Mouse (Mus musculus) liver, adult 2 months (tissue): ENCODE data around the gene Slc25a26. TPM values are rescaled to one million over a fixed set of nuclear protein-coding genes. Genes with fewer than 3 reads are reported as not detected.

Experiments
- DNase-seq: peaks from one replicate; pipeline ENCODE4 v3.0.0-alpha.2; 2011; ENCODE audit warnings: low read depth, low spot score; ENCODE audit errors: extremely low read depth
- H3K27ac ChIP-seq: fragments of 200-500 bp; replicated peaks from 2 replicates; pipeline ENCODE4 v1.5.1; 2012; ENCODE audit warnings: low read depth, mild to moderate bottlenecking, control low read depth, inconsistent platforms, low read length; ENCODE audit not compliant: insufficient read depth
- H3K27me3 ChIP-seq: fragments of 200-500 bp; 2 replicates; pipeline ENCODE4 v1.6.1; 2012; ENCODE audit warnings: mild to moderate bottlenecking, moderate library complexity, low read length, inconsistent platforms; ENCODE audit not compliant: control insufficient read depth, insufficient read depth
- H3K36me3 ChIP-seq: fragments of 200-500 bp; 2 replicates; pipeline ENCODE4 v1.6.1; 2012; ENCODE audit warnings: low read length, inconsistent platforms; ENCODE audit not compliant: control insufficient read depth, insufficient read depth
- H3K4me1 ChIP-seq: fragments of 200-500 bp; 2 replicates; pipeline ENCODE4 v1.6.1; 2011; ENCODE audit warnings: low read length; ENCODE audit not compliant: control insufficient read depth, insufficient read depth
- H3K4me3 ChIP-seq: fragments of 200-500 bp; 2 replicates; pipeline ENCODE4 v1.5.1; 2011; ENCODE audit warnings: low read depth, mild to moderate bottlenecking, control low read depth, low read length, moderate library complexity; ENCODE audit not compliant: insufficient read depth
- H3K79me2 ChIP-seq: fragments of 200-500 bp; 2 replicates; pipeline ENCODE4 v1.6.1; 2012; ENCODE audit warnings: inconsistent platforms, mild to moderate bottlenecking, low read length, moderate library complexity; ENCODE audit not compliant: control insufficient read depth, insufficient read depth
- H3K9ac ChIP-seq: fragments of 200-500 bp; 2 replicates; pipeline ENCODE4 v1.6.1; 2012; ENCODE audit warnings: low read depth, mild to moderate bottlenecking, control low read depth, inconsistent platforms, low read length
- CTCF ChIP-seq: fragments of 200-500 bp; IDR thresholded peaks from 2 replicates; pipeline ENCODE4 v1.5.1; 2011; ENCODE audit warnings: low read depth, low read length, control low read depth
- POLR2A ChIP-seq: fragments of 200-500 bp; IDR thresholded peaks from 2 replicates; pipeline ENCODE4 v1.6.1; 2011; ENCODE audit warnings: low read length, control low read depth; ENCODE audit not compliant: insufficient read depth; ENCODE audit errors: extremely low read depth
- WGBS: fragments of 180-500 bp; shearing (Covaris S2); methylation state at CpG from one replicate; pipeline ENCODE4 v1.1.7; 2018; 5-methylcytosine and 5-hydroxymethylcytosine counted together
- polyA plus RNA-seq: library from polyadenylated mRNA; depleted of rRNA; stranded (reverse); fragments of >200 nt; gene quantifications from 2 replicates; pipeline ENCODE4 v1.2.3, GENCODE M21; 2012
- total RNA-seq: library from RNA; depleted of rRNA; stranded (reverse); fragments of >200 nt; gene quantifications from 2 replicates; pipeline ENCODE4 v1.2.3, GENCODE M21; 2014

The Slc25a26 gene
- total and polyA plus RNA-seq, 2 experiments, result 5.7 to 9.7 TPM

DNA sequence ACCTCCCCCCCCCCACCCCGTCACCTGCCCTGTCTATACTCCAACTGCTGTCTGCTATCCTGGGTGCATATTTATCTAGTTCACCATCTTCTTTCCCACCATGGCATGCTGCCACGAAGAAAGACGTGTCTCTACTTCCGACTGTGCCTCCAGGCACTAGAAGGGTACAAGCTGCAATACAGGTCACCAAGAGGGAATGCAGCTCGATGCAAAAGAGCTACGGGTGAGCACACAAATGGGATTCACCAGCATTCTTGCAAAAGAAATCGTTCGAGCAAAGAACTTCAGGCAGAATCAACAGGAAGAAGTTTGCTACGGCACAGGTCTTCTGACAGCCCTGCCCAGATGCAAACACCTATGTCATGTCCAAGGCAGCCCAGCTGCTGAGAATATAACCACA, 134.6 kb downstream of the Slc25a26 start:
- 84% methylated on average over 9 of the region's 9 CpGs for WGBS
- H3K36me3 ChIP-seq, result no peaks in the 10 kb centered on the region
- no peak overlapping the region for H3K27ac ChIP-seq
- H3K4me1 ChIP-seq, result peaks cover 16% of the 10 kb centered on the region
- TF ChIP-seq CTCF (no peak), POLR2A (no peak)
- no peak overlapping the region for H3K4me3 ChIP-seq
- H3K79me2 ChIP-seq, result peaks cover 16% of the 10 kb centered on the region; the same call in 1 of the 2 replicates
- no peaks in the 10 kb centered on the region for H3K27me3 ChIP-seq
- no peak overlapping the region for H3K9ac ChIP-seq
- DNase-seq, result no peak

DNA sequence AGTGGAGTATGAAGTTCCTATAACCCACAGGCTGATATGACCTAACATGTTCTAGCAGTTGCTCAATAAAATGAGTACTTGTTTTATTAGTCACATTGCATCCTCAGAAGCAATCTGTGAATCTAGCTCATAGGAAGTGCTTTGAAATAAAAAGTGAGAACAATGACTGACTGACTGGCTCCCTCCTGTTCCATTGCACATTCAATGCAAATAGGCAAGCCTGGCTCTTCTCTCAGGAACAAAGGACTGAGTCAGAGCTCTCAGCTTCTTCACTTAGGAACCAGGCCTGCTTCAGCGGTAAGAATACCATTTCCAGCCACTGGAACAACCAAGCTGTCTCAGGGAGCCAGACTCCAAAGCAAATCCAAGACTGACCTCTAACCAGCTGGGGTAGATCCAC, 135.2 kb downstream of the Slc25a26 start:
- no peak overlapping the region for H3K4me3 ChIP-seq
- TF ChIP-seq POLR2A (no peak), CTCF (no peak)
- 76% methylated on average over 1 of the region's 1 CpGs for WGBS
- H3K4me1 ChIP-seq, result peaks cover 21% of the 10 kb centered on the region
- no peak overlapping the region for H3K27ac ChIP-seq
- H3K79me2 ChIP-seq, result peaks cover 16% of the 10 kb centered on the region; the same call in 1 of the 2 replicates
- no peaks in the 10 kb centered on the region for H3K36me3 ChIP-seq
- no peak for DNase-seq
- H3K27me3 ChIP-seq, result no peaks in the 10 kb centered on the region
- no peak overlapping the region for H3K9ac ChIP-seq

DNA sequence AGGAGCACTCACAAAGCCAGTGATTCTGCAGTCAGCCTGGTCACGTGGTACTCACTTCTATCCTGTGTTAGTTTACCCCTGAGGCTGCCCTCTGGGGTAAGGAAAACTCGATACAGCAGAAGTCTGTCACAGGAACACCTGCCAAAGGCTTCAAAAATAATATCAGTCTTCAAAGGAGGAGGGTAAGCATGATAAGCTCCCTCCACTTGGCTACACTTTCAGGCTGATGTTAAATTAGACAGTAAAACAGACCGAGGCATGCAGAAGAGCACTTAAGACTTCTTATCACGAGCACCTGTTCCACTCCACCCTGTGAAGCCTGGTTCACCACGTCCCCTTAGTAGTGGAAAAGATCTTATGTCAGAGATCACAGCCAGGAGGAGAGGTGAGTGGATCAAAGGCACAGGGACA, 136.9 kb downstream of the Slc25a26 start:
- no peak for TF ChIP-seq CTCF
- TF ChIP-seq POLR2A, result no peak

DNA sequence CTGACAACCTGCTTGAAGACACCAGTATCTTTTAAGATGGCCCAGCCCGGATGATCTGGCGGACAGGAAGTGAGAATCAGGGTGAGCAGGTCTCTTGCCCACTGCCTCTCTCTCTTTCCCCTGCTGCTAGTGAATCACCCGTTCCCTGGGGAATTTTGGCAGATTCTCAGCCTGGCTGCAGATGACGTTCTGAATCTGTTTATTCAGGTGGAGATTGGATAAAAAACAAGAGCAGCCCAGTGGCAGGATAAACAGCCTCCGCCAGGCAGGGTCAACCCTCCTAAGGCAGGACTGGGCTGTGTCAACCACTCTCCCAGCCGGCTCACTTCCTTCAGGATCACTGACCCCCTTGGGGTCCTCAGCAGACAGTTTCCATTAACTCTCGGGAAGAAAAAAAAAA, 140.2 kb downstream of the Slc25a26 start:
- Histone ChIP-seq H3K27me3 (no peaks in the 10 kb centered on the region), H3K79me2 (peaks cover 19% of the 10 kb centered on the region), H3K27ac (peak overlapping the region; percentile 66), H3K4me3 (no peak overlapping the region), H3K36me3 (no peaks in the 10 kb centered on the region), H3K4me1 (peaks cover 17% of the 10 kb centered on the region), H3K9ac (peak overlapping the region; percentile 37; the same call in 1 of the 2 replicates)
- DNase-seq, result peak; percentile 88
- TF ChIP-seq CTCF (0 out of 2 replicates have a peak, but pooled peaks have one; percentile 2), POLR2A (no peak)
- WGBS, result 14% methylated on average over 7 of the region's 7 CpGs

More for the DNA sequence above, 136.9 kb downstream of the Slc25a26 start:
- Histone ChIP-seq H3K27me3 (no peaks in the 10 kb centered on the region), H3K79me2 (peaks cover 16% of the 10 kb centered on the region; the same call in 1 of the 2 replicates), H3K36me3 (no peaks in the 10 kb centered on the region), H3K9ac (no peak overlapping the region), H3K4me3 (no peak overlapping the region), H3K27ac (no peak overlapping the region), H3K4me1 (peaks cover 16% of the 10 kb centered on the region)
- DNase-seq, result peak; percentile 43
- WGBS, result 65% methylated on average over 5 of the region's 5 CpGs

DNA sequence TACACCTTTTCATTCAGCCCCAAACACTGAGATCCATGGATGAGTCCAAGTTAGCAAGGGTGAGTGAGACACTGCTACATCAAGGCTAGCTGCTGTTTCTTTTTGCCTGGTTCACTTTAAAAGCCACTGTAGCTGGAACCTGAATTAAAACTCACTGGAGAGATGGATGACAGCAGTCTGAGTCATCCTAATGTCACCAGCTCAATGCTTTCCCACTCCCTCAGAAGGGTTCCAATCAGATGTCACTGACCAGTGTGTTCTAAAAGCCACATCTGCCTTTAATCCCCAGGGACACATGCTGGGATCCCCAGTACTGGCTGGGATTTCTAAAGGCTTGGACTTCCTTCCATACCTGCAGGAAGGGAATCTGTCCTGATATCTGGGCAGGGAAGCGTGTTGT, 141.9 kb downstream of the Slc25a26 start:
- H3K9ac ChIP-seq, result no peak overlapping the region
- no peak overlapping the region for H3K4me3 ChIP-seq
- 92% methylated on average over 1 of the region's 1 CpGs for WGBS
- H3K27me3 ChIP-seq, result no peaks in the 10 kb centered on the region
- TF ChIP-seq POLR2A (no peak), CTCF (no peak)
- H3K27ac ChIP-seq, result no peak overlapping the region
- no peaks in the 10 kb centered on the region for H3K36me3 ChIP-seq
- no peak for DNase-seq
- H3K79me2 ChIP-seq, result peaks cover 28% of the 10 kb centered on the region
- peaks cover 25% of the 10 kb centered on the region for H3K4me1 ChIP-seq

DNA sequence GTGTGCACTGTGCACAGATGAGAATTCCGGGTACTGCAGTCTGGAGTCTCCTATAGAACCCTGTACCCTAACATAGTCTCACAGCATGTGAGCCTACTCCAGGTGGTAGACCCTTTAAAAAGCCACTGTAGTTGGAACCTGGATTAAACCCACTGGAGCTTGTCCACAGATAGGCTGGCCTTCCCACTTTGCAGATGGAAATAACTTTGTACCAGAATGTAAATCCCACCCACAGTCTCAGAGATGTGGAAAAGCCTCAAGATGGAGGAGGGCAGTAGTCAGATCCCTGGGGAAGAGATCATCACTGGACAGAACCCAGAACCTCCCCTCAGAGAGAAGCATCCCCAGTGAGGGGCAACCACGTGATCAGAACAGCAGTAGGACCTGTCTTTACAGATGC, 143.9 kb downstream of the Slc25a26 start:
- H3K9ac ChIP-seq, result no peak overlapping the region
- peaks cover 33% of the 10 kb centered on the region for H3K4me1 ChIP-seq
- H3K4me3 ChIP-seq, result no peak overlapping the region
- no peak for DNase-seq
- peaks cover 28% of the 10 kb centered on the region for H3K79me2 ChIP-seq
- no peak overlapping the region for H3K27ac ChIP-seq
- H3K36me3 ChIP-seq, result no peaks in the 10 kb centered on the region
- WGBS, result 87% methylated on average over 2 of the region's 2 CpGs
- no peak for TF ChIP-seq POLR2A
- no peak for TF ChIP-seq CTCF
- H3K27me3 ChIP-seq, result no peaks in the 10 kb centered on the region

DNA sequence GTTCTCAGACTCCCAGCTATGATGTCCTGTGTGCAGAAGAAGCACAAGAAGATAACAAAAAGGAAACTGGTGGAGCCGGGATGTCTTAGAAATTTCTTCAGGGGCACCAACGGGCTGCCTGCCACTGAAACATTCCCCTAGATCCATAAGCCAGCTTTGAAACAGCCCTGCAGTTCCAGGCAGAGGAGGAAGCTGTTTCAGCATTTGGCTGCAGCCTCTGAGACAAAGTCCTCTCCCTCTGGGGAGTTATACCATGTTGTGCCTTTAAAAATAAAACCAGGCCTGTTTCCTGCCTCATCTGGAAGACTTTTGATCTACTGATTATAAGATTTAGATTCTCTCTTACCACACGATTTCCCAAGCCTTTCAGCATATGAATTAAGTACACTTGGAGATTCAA, 144.5 kb downstream of the Slc25a26 start:
- H3K27me3 ChIP-seq, result no peaks in the 10 kb centered on the region

More for the DNA sequence above, 144.5 kb downstream of the Slc25a26 start:
- Histone ChIP-seq H3K27ac (no peak overlapping the region), H3K4me1 (peaks cover 34% of the 10 kb centered on the region), H3K36me3 (no peaks in the 10 kb centered on the region), H3K9ac (no peak overlapping the region), H3K4me3 (no peak overlapping the region), H3K79me2 (peaks cover 25% of the 10 kb centered on the region)
- peak; percentile 62 for DNase-seq
- no peak for TF ChIP-seq CTCF
- TF ChIP-seq POLR2A, result no peak
- WGBS, result 38% methylated on average over 3 of the region's 3 CpGs
